Mouse (Mus musculus): ENCODE data around the gene Siva1.
A peak's percentile ranks its signal among the peaks of the same experiment; 100 is the strongest.

Siva1 gene

GRCm38 (mm10) chr12:112621900-112622299 is 22.6 kb upstream of the Siva1 start:
- DNase-seq (ENCODE audit: low read depth in 1 of 2, low spot score in 2 of 2): no peak

DNA sequence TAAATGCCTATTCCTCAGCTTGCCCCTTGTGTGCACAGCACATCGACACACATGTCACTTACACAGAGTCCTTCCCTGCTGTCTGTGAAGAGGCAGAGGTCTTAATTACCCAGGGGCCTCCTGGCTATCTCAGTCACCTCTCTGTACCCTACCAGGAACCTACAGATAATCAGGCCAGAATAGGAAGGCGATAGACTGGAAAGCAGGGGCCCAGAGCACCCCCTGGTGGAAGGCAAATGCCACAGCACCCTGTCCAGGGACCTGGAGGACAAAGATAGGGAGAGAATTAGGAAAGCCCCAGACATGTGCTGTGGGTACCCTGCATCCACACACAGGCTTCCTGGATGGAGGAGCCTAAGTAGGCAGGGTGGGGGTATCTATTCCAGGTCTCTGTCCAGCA is 20.7 kb upstream of the Siva1 start:
- peak in 1 of 2 experiments; percentile 61 for DNase-seq (ENCODE audit: low read depth in 1 of 2, low spot score in 2 of 2)

- no peak for DNase-seq (ENCODE audit: low read depth in 1 of 2, low spot score in 2 of 2)
Observed at GRCm38 (mm10) chr12:112625700-112626099, 18.8 kb upstream of the Siva1 start.

DNA sequence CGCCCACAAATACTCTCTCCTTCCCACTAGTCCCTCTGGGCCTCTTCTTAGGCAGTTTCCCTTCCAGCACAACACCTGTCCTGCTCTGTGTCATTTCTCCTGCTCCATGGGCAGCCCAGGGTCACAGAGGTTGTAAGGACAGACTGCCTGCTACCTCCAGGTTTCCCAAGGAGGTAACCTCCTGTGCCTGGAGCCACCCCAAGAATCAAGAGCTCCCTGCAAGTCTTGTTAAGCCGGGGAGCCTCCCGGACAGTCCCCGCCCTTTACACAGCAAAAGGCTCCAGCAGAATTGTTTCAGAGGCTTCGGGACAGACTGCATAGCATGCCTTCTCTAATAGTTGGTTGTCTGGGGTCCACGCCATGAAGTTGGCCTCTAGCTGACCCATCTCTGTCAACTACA is 18.0 kb upstream of the Siva1 start:
- no peak for DNase-seq (ENCODE audit: low read depth in 1 of 2, low spot score in 2 of 2)

DNA sequence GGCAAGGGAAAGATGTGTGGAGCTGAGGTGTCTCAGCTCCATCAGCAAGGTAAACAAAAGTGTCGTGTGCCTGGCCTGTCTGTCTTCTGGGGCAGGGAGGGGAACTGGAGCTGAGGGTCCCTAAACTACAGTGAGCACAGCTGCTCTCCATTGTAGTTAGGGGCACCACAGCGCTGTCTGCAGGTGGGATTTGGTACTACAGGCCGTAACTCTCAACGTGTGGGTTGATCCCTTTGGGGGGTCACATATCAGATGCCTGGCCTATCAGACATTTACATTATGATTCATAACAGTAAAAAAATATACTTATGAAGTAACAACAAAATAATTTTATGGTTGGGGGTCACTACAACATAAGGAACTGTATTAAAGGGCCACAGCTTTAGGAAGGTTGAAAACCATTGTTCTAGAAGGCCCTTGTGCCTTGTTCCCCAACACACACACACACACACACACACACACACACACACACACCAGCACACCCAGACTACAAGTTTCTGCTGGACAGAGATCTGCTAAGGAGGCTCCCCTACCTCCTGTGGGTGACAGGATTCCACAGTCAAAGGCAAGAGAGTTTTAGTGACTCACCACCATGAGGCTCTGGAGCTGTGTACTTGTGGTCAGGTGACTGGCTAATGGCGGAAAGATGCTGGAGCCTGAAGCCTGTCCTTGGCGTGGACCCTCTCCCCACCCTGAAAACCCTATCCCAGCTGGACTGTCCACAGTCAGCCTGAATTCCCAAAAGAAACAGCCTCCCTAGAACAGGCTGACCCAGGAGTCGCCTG is 17.2 kb upstream of the Siva1 start:
- DNase-seq (ENCODE audit: low read depth in 1 of 2, low spot score in 2 of 2): no peak

DNA sequence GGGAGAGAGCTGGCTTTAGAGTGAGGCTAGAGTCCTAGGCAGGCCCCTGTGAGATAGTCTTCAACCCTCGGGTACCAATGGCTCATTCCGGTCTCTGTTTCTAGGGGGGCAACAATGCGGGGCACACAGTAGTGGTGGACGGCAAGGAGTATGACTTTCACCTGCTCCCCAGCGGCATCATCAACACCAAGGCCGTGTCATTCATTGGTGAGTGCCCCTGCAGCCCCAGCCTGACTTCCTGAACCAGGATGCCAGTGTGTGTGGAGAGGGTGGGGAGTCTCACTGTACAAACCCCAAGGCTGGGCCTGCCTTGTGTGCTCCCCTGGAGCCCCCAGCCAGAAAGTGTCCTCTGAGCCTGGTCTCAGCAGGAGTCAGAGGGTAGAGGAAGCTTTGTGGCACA is 16.3 kb upstream of the Siva1 start:
- DNase-seq (ENCODE audit: low read depth in 1 of 2, low spot score in 2 of 2): no peak

- peak; percentile 83 to 87 for DNase-seq (ENCODE audit: low read depth in 1 of 2, low spot score in 2 of 2)
Observed at GRCm38 (mm10) chr12:112628928-112629721, 15.4 kb upstream of the Siva1 start.

DNA sequence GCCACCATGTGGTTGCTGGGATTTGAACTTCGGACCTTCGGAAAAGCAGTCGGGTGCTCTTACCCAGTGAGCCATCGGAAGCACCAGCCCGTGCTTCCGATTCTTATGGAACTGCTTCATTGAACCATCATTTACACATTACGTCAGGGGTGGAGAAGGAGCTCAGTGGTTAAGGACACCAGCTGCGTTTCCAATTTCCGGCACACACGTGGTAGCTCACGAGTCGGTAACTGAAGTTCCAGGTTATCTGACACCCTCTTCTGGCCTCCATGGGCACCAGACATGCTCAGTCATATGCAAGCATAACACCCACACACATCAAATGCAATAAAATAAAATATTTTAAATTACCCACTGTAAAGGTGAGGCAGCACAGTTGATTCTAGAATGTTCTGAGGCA is 14.4 kb upstream of the Siva1 start:
- DNase-seq (ENCODE audit: low read depth in 1 of 2, low spot score in 2 of 2): no peak

DNA sequence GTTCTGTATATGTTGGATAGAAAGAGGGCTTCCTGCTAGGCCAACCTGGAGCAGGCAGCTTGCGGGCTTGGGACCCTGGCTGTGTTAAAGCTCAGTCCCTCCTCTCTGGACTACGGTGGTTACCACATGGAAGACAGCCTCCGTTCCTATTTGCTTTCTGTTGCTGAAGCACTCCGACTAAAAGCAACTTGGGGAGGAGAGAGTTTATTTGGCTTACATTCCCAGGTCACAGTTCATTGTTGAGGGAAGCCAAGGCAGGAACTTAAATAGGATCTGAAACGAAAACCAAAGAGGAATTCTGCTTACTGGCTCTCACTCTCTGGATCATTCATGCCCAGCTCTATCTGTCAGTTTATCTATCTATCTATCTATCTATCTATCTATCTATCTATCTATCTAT is 13.7 kb upstream of the Siva1 start:
- no peak for DNase-seq (ENCODE audit: low read depth in 1 of 2, low spot score in 2 of 2)

GRCm38 (mm10) chr12:112631472-112631871 is 13.0 kb upstream of the Siva1 start:
- no peak for DNase-seq (ENCODE audit: low read depth in 1 of 2, low spot score in 2 of 2)

DNA sequence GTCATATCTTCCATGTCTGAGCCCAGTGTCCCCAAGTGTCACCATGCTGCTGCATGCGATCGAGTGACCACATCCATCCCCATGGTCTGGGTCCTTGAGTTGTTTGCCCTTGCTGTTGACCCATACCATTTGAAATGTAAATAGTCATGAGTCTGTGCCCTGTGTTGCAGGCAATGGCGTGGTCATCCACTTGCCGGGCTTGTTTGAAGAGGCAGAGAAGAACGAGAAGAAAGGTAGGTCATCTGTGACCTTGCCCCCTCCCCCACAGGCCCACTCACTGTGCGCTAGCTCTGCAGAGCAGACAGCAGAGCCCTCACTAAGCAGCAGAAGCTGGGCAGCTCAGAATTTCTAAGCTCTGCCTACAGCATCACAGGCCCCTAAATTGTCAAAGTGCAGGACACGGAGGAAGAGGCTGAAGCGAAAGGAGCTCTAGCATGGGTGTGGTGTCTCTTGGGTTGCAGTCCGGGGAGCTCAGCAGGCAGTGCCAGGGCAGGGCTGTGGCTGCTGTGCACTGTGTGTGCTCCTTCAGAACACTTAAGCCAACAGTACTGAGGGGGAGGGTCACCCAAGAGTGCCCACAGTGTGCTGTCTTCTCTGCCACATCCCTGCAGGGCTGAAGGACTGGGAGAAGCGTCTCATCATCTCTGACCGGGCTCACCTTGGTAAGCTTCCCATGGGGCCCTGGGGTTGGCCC is 12.2 kb upstream of the Siva1 start:
- no peak for DNase-seq (ENCODE audit: low read depth in 1 of 2, low spot score in 2 of 2)

DNA sequence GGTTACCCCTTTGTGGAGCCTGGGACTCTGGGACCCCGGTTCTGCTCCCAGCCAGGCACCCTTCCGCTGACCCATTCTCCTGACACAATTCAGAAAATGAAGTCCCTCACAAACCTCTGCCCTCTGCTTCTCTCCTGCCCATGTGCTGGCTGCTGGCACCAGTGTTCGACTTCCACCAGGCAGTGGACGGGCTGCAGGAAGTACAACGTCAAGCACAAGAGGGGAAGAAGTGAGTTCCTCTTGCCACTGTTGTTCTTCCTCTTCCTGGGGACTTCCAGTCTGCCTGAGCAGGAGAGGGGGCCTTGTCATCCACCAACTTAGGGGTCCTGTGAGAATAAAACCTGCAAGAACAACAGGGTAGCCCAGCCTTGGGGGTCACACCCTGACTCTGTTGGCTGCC is 11.6 kb upstream of the Siva1 start:
- peak in 1 of 2 experiments; percentile 52 for DNase-seq (ENCODE audit: low read depth in 1 of 2, low spot score in 2 of 2)

DNA sequence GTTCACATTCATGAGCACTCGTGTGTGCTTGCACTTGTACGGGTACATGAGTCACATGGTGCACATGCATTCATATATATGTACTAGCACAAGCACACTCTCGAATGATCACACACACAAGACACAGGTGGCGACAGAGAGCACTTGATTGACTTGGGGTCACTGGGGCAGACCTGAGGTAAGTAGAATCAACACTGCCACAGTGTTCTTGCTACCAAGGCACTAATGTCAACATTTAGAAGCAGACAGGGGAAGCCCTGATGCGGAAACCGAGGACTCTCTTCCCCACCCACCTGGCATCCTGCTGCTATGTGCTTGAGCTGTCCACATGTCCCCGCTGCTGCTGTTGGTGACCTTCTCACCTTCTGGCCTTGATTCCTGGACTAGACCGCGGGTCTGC is 10.8 kb upstream of the Siva1 start:
- DNase-seq (ENCODE audit: low read depth in 1 of 2, low spot score in 2 of 2): no peak

DNA sequence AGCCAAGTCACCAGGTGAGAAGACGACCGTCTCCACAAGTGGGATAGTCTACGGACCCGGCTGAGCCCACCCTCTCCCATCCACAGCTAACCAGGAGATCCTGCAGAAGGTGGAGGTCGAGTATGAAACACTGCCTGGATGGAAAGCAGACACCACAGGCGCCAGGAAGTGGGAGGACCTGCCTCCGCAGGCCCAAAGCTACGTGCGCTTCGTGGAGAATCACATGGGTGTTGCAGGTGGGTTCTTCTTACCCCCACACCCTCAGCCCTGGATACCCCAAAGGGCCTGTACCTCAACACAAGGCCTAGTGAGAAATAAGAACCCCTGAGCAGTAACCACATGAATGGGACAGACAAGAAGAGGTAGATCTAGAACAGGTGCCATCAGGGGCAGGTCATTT is 5.0 kb upstream of the Siva1 start:
- no peak for DNase-seq (ENCODE audit: low read depth in 1 of 2, low spot score in 2 of 2)

GRCm38 (mm10) chr12:112643126-112643525 is 1.4 kb upstream of the Siva1 start:
- DNase-seq (ENCODE audit: low read depth in 1 of 2, low spot score in 2 of 2): no peak

DNA sequence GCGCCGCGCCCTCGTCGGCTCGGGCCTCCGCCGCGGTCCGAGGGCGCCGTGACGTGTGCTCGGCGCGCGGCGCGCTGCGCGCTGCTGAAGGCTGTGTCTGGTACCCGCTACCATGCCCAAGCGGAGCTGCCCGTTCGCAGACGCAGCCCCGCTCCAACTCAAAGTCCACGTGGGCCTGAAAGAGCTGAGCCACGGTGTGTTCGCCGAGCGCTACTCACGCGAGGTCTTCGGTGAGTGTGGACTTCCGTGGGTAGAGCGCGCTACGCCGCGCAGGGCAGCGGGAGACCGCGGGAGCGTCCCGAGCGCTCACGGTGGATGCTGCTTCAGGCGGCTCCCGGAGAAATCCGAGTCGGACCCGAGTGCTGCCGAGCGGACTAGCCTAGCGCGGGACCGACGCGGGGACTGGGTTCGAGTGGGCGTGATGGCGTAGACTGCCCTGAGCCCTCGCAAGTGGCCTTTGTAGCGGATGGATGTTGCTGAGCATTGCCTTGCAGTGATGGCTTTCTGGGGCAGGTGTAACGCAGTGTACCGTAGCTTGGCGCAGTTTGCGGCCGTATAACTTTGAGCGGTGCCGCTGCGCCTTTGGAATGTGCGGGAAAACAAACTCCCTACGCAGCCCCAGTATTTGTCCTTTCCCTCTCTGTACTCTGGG is 502 bp downstream of the Siva1 start:
- no peak for DNase-seq (ENCODE audit: low read depth in 1 of 2, low spot score in 2 of 2)

- no peak for DNase-seq (ENCODE audit: low read depth in 1 of 2, low spot score in 2 of 2)
Observed at GRCm38 (mm10) chr12:112646139-112646538, 1.7 kb downstream of the Siva1 start.

DNA sequence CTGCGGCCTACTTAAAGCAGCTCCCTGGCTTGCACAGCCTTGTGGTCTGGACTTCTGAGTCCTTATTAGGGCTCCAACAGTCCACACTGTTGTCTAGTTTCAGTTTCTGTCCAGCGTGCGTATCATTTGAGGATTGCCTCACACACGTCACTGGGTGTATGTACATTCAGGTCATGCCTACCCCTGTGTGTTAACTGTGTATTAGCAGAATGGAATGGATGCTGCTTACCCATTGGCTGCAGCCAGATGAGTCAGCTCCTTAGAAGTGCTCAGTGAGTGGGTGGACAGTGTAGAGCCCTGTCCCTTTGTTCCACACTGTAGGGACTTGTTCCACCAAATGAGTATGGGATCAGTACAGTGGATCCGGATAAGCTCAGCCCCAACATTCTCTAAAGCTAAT is 3.6 kb downstream of the Siva1 start:
- no peak for DNase-seq (ENCODE audit: low read depth in 1 of 2, low spot score in 2 of 2)

DNA sequence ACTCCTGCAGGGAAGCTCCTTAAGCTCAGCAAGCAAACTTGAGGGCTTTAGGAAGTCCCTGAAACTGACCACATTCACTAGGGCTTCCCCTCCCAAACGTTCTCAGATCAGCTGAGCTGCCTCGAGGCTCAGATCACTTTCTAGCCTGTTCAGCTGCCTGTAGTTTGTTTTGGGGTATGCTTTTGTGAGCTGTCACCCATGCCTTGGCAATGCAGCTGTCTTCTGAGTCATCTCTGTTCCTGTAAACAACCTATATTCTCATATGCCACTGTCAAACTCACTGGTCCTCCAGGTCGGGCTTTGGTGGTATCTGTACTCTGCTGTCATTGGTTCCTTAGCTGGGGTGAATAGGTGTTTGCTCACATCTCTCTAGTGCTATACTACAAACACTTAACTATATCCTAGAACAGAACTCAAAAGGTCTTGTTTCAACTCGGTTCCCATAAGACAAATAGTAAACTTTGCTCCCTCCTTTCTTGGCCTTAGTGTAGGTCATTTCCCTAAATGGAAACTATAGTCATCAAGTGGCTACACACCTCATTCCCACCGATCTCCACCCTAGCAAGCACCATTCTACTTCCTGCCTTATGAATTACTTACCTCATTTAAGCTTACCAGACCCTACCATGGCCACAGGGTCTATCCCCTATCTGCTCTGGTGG is 7.4 kb downstream of the Siva1 start:
- DNase-seq (ENCODE audit: low read depth in 1 of 2, low spot score in 2 of 2): no peak

DNA sequence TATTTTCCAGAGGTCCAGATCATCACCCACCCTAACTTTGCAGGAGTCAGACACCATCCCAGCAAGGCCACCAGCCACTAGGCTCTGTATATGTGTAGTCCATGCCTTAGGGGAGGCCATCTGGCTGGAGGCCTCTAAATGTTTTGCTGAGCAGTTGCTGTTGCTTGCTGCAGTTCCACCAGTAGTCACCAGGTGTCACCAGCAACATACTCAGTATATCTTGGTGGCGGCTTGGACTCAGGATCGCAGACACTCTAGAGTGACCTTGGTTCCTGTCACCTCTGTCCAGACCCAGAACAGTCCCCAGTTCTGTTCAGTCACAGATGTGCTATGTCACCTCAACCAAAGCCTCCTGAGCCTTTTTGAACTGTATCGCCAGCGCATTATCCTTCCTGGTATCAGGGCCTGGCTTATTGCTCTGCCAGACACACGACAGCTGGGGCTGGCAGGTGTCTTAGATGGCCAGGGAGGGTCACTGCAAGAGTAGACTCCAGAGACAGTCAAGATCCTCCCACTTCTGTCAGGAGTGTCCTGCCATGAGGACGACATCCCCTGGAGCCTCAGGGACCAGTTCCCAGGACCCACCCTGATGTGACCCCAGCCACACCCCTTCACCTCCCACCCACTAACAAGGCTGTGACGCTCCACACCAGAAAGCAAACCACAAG is 8.8 kb downstream of the Siva1 start:
- DNase-seq (ENCODE audit: low read depth in 1 of 2, low spot score in 2 of 2): peak in 1 of 2 experiments; percentile 72

Data from monocyte, adult 2 months (primary cell).